Mouse (Mus musculus) forebrain, embryonic 16.5 days (tissue): Measurements from ENCODE around the gene Gm10518. TPM values are rescaled to one million over a fixed set of nuclear protein-coding genes. Genes with fewer than 3 reads are reported as not detected.
"Not testable (repeated sequence)": the region's sequence is repeated elsewhere in the genome, so short reads cannot be mapped to it uniquely, and the experiment has no call there.

Source experiments
- ATAC-seq: fragments of 200-750 bp; cut with Nextera tagmentation; 2 replicates; pipeline ENCODE4 v1.8.0; 2017; ENCODE audit warnings: mild to moderate bottlenecking, moderate library complexity
- H3K27ac ChIP-seq: fragments of 300-500 bp; sonication (generic); 2 replicates; pipeline ENCODE4 v1.5.1; 2014; ENCODE audit warnings: low read length, control low read depth
- H3K27me3 ChIP-seq: fragments of 300-500 bp; sonication (generic); replicated peaks from 2 replicates; pipeline ENCODE4 v1.6.1; 2014; ENCODE audit warnings: low read length; ENCODE audit not compliant: control insufficient read depth, insufficient read depth
- H3K36me3 ChIP-seq: fragments of 300-500 bp; sonication (generic); 2 replicates; pipeline ENCODE4 v1.6.1; 2014; ENCODE audit not compliant: control insufficient read depth, insufficient read depth
- H3K4me1 ChIP-seq: fragments of 300-500 bp; sonication (generic); replicated peaks from 2 replicates; pipeline ENCODE4 v1.6.1; 2014; ENCODE audit warnings: low read length; ENCODE audit not compliant: control insufficient read depth, insufficient read depth
- H3K4me2 ChIP-seq: fragments of 300-500 bp; sonication (generic); 2 replicates; pipeline ENCODE4 v1.6.1; 2014; ENCODE audit warnings: mild to moderate bottlenecking, low read length, control low read depth
- H3K4me3 ChIP-seq: fragments of 300-500 bp; sonication (generic); replicated peaks from 2 replicates; pipeline ENCODE4 v1.5.1; 2014; ENCODE audit warnings: mild to moderate bottlenecking, low read length, control low read depth
- H3K9ac ChIP-seq: fragments of 300-500 bp; sonication (generic); replicated peaks from 2 replicates; pipeline ENCODE4 v1.6.1; 2014; ENCODE audit warnings: low read depth, low read length, control low read depth
- H3K9me3 ChIP-seq: fragments of 300-500 bp; sonication (generic); 2 replicates; pipeline ENCODE4 v1.6.1; 2016; ENCODE audit warnings: low read length; ENCODE audit not compliant: control insufficient read depth
- WGBS: fragments of 180-500 bp; shearing (Covaris S2); extraction: QIAGEN DNeasy Blood & Tissue Kit; methylation state at CpG from one replicate; pipeline ENCODE4 v1.1.7; 2014; 5-methylcytosine and 5-hydroxymethylcytosine counted together
- polyA plus RNA-seq: library from polyadenylated mRNA; unstranded; fragments of >200 nt; fragmentation: Nextera tagmentation; extraction: Ambion mirVana; gene quantifications from 2 replicates; pipeline ENCODE4 v1.2.1, GENCODE M21; 2015

Gene Gm10518
- polyA plus RNA-seq, 1 experiment from 2014 or later, result not detected

GRCm38 (mm10) chr1:179803513-179804139 lies 450 bp downstream of the Gm10518 start, which contains the start of gene Ahctf1:
Gene Ahctf1 (minus strand): TSS chr1:179803680.
- Histone ChIP-seq H3K27ac (peak within 1 kb of the TSS; percentile 97), H3K9me3 (no peaks in the 10 kb centered on the region), H3K36me3 (peaks cover 3% of the 10 kb centered on the region; the same call in 1 of the 2 replicates), H3K4me1 (peaks cover 17% of the 10 kb centered on the region), H3K27me3 (no peaks in the 10 kb centered on the region), H3K4me2 (peak within 1 kb of the TSS; percentile 82), H3K9ac (peak within 1 kb of the TSS; percentile 89), H3K4me3 (peak within 1 kb of the TSS; percentile 93)
- ATAC-seq, result peak; percentile 99
- under 1% methylated on average over 56 of the region's 56 CpGs for WGBS

GRCm38 (mm10) chr1:179804140-179804881 lies 1.1 kb downstream of the Gm10518 start:
- peak overlapping the region; percentile 45 for H3K9ac ChIP-seq
- 34% methylated on average over 11 of the region's 11 CpGs for WGBS
- no peaks in the 10 kb centered on the region for H3K36me3 ChIP-seq
- peak overlapping the region; percentile 97 for H3K27ac ChIP-seq
- H3K4me2 ChIP-seq, result peak overlapping the region; percentile 50
- H3K4me3 ChIP-seq, result peak overlapping the region; percentile 93
- peaks cover 17% of the 10 kb centered on the region for H3K4me1 ChIP-seq
- ATAC-seq, result no peak; the same call in 1 of the 2 replicates
- no peaks in the 10 kb centered on the region for H3K27me3 ChIP-seq
- no peaks in the 10 kb centered on the region for H3K9me3 ChIP-seq

GRCm38 (mm10) chr1:179805751-179806150 lies 2.6 kb downstream of the Gm10518 start:
- ATAC-seq, result no peak
- no peak overlapping the region for H3K9ac ChIP-seq
- no peak overlapping the region for H3K4me3 ChIP-seq
- H3K36me3 ChIP-seq, result no peaks in the 10 kb centered on the region
- H3K27me3 ChIP-seq, result no peaks in the 10 kb centered on the region
- H3K4me2 ChIP-seq, result no peak overlapping the region
- H3K27ac ChIP-seq, result no peak overlapping the region
- 81% methylated on average over 5 of the region's 5 CpGs for WGBS
- H3K4me1 ChIP-seq, result peaks cover 17% of the 10 kb centered on the region
- H3K9me3 ChIP-seq, result no peaks in the 10 kb centered on the region

GRCm38 (mm10) chr1:179807468-179807867 lies 4.3 kb downstream of the Gm10518 start:
- no peaks in the 10 kb centered on the region for H3K27me3 ChIP-seq
- no peak overlapping the region for H3K9ac ChIP-seq
- H3K4me1 ChIP-seq, result peaks cover 5% of the 10 kb centered on the region
- no peak overlapping the region for H3K4me3 ChIP-seq
- 80% methylated on average over 4 of the region's 4 CpGs for WGBS
- H3K9me3 ChIP-seq, result no peaks in the 10 kb centered on the region
- ATAC-seq, result no peak
- no peaks in the 10 kb centered on the region for H3K36me3 ChIP-seq
- no peak overlapping the region for H3K4me2 ChIP-seq
- H3K27ac ChIP-seq, result no peak overlapping the region

- WGBS, result 83% methylated on average over 3 of the region's 3 CpGs
- H3K27ac ChIP-seq, result no peak overlapping the region
- no peaks in the 10 kb centered on the region for H3K27me3 ChIP-seq
- no peak overlapping the region for H3K4me2 ChIP-seq
- ATAC-seq, result no peak
- H3K9ac ChIP-seq, result no peak overlapping the region
- H3K4me1 ChIP-seq, result peaks cover 4% of the 10 kb centered on the region
- H3K4me3 ChIP-seq, result no peak overlapping the region
- no peaks in the 10 kb centered on the region for H3K9me3 ChIP-seq
- no peaks in the 10 kb centered on the region for H3K36me3 ChIP-seq
Observed at GRCm38 (mm10) chr1:179808300-179808699, 5.1 kb downstream of the Gm10518 start.

GRCm38 (mm10) chr1:179813385-179813784 lies 10.2 kb downstream of the Gm10518 start:
- H3K4me1 ChIP-seq, result no peaks in the 10 kb centered on the region
- ATAC-seq, result no peak
- H3K27me3 ChIP-seq, result no peaks in the 10 kb centered on the region
- no peak overlapping the region for H3K4me3 ChIP-seq
- H3K4me2 ChIP-seq, result no peak overlapping the region
- no peaks in the 10 kb centered on the region for H3K36me3 ChIP-seq
- 58% methylated on average over 2 of the region's 2 CpGs for WGBS
- no peaks in the 10 kb centered on the region for H3K9me3 ChIP-seq
- no peak overlapping the region for H3K27ac ChIP-seq
- no peak overlapping the region for H3K9ac ChIP-seq

GRCm38 (mm10) chr1:179814616-179815015 lies 11.4 kb downstream of the Gm10518 start:
- 90% methylated on average over 2 of the region's 2 CpGs for WGBS
- no peak overlapping the region for H3K9ac ChIP-seq
- H3K4me3 ChIP-seq, result no peak overlapping the region
- no peaks in the 10 kb centered on the region for H3K27me3 ChIP-seq
- H3K9me3 ChIP-seq, result no peaks in the 10 kb centered on the region
- H3K4me2 ChIP-seq, result no peak overlapping the region
- H3K27ac ChIP-seq, result no peak overlapping the region
- H3K4me1 ChIP-seq, result no peaks in the 10 kb centered on the region
- no peak for ATAC-seq
- H3K36me3 ChIP-seq, result no peaks in the 10 kb centered on the region

- H3K9me3 ChIP-seq, H3K4me2 ChIP-seq, H3K27me3 ChIP-seq, ATAC-seq, H3K36me3 ChIP-seq, H3K9ac ChIP-seq, H3K4me1 ChIP-seq, H3K4me3 ChIP-seq, H3K27ac ChIP-seq: not testable (repeated sequence)
- WGBS, result 89% methylated on average over 11 of the region's 11 CpGs
Observed at GRCm38 (mm10) chr1:179818490-179819278, 15.5 kb downstream of the Gm10518 start.

GRCm38 (mm10) chr1:179824549-179824948 lies 21.4 kb downstream of the Gm10518 start:
- no peaks in the 10 kb centered on the region for H3K27me3 ChIP-seq
- WGBS, result 87% methylated on average over 5 of the region's 5 CpGs
- ATAC-seq, result no peak

More at GRCm38 (mm10) chr1:179824549-179824948, 21.4 kb downstream of the Gm10518 start:
- H3K4me2 ChIP-seq, result no peak overlapping the region
- no peaks in the 10 kb centered on the region for H3K9me3 ChIP-seq
- no peaks in the 10 kb centered on the region for H3K4me1 ChIP-seq
- no peaks in the 10 kb centered on the region for H3K36me3 ChIP-seq
- no peak overlapping the region for H3K27ac ChIP-seq
- no peak overlapping the region for H3K4me3 ChIP-seq
- H3K9ac ChIP-seq, result no peak overlapping the region
